Mouse (Mus musculus) hindbrain, embryonic 15.5 days (tissue): ENCODE measurements around the gene Ren1. TPM values are rescaled to one million over a fixed set of nuclear protein-coding genes. Genes with fewer than 3 reads are reported as not detected.

Experiments
- ATAC-seq: fragments of 200-750 bp; cut with Nextera tagmentation; 2 replicates; pipeline ENCODE4 v1.8.0; 2017; ENCODE audit warnings: low read depth, moderate number of reproducible peaks, moderate TSS enrichment; ENCODE audit not compliant: low FRiP score
- H3K27ac ChIP-seq: fragments of 300-500 bp; sonication (generic); replicated peaks from 2 replicates; pipeline ENCODE4 v1.5.1; 2015; ENCODE audit warnings: mild to moderate bottlenecking, inconsistent platforms
- H3K27me3 ChIP-seq: fragments of 300-500 bp; sonication (generic); 2 replicates; pipeline ENCODE4 v1.6.1; 2015; ENCODE audit warnings: control low read depth, inconsistent platforms
- H3K36me3 ChIP-seq: fragments of 300-500 bp; sonication (generic); 2 replicates; pipeline ENCODE4 v1.6.1; 2015; ENCODE audit warnings: control low read depth, inconsistent platforms
- H3K4me1 ChIP-seq: fragments of 300-500 bp; sonication (generic); replicated peaks from 2 replicates; pipeline ENCODE4 v1.6.1; 2015; ENCODE audit warnings: control low read depth, inconsistent platforms
- H3K4me2 ChIP-seq: fragments of 300-500 bp; sonication (generic); 2 replicates; pipeline ENCODE4 v1.6.1; 2015; ENCODE audit warnings: moderate library complexity, mild to moderate bottlenecking, inconsistent platforms
- H3K4me3 ChIP-seq: fragments of 300-500 bp; sonication (generic); 2 replicates; pipeline ENCODE4 v1.5.1; 2015; ENCODE audit warnings: mild to moderate bottlenecking, inconsistent platforms
- H3K9ac ChIP-seq: fragments of 300-500 bp; sonication (generic); 2 replicates; pipeline ENCODE4 v1.6.1; 2015; ENCODE audit warnings: inconsistent platforms
- H3K9me3 ChIP-seq: fragments of 300-500 bp; sonication (generic); 2 replicates; pipeline ENCODE4 v1.6.1; 2016; ENCODE audit warnings: control low read depth, inconsistent platforms
- WGBS: fragments of 180-500 bp; shearing (Covaris S2); methylation state at CpG from one replicate; pipeline ENCODE4 v1.1.7; 2015; 5-methylcytosine and 5-hydroxymethylcytosine counted together
- polyA plus RNA-seq: library from polyadenylated mRNA; unstranded; fragments of >200 nt; fragmentation: Nextera tagmentation; extraction: Ambion mirVana; gene quantifications from 2 replicates; pipeline ENCODE4 v1.2.1, GENCODE M21; 2015

Ren1 gene
- polyA plus RNA-seq, 1 experiment from 2014 or later = 7.9 TPM

DNA sequence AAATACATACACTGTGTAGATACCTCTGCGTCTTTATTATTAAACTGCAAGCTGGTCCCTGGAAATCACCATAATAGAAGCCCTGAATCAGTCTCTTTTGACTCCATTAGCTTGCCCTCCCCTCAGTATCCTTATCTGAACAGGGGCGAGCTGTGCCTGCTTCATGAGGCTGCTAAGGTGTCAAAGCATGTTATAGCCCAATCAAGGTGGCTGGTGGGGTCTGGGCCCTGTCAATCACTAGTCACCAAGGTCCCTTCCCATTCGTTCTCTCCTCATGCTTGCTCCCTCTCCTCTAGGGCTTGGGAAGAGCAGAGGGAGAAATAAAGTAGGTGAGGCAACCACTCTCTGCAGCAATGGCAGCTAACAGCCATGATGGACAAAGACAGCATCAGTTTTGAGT lies 3.1 kb upstream of the Ren1 start:
- WGBS = 71% methylated on average over 3 of the region's 3 CpGs
- no peak for ATAC-seq
- H3K27ac ChIP-seq = no peak overlapping the region

DNA sequence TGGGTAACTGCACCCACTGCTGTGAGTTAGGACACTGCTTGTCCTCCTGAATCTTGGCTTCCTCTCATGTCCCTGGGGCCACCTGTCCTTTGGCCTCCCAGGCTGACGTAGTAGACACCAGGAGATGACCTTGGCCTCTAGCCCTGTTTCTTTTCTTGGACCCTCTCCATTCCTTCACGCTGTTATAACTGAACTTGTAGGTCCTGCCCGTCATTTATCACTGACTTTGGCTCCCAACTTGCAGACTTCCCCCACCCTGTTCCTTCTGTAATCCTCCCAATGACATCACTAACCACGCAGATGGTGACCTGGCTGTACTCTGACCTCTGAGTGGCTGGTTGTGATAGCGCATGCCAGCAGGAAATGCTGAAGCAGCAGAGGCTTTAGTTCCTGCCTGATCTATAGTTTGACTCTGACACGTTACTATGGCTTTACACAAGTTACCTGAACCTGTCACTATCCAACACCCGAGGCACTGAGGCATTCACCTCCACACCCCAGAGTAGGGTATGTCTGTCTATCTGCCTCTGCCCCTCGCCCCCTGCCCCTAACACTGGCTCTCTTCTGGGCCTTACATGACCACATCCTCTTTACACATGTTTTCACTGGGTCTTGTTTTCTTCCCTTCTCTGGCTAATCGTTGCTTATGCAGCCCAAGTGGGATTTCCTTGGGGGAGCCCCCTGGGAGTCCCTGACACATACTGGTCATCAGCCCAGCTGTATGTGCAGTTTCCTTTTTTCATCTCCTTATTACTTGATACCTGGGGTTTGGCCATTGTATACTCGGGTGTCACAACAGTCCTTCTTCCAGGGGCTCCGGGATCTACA lies 2.4 kb upstream of the Ren1 start:
- Histone ChIP-seq H3K27me3 (no peaks in the 10 kb centered on the region), H3K4me3 (no peak overlapping the region), H3K9ac (no peak overlapping the region), H3K9me3 (no peaks in the 10 kb centered on the region), H3K4me1 (no peaks in the 10 kb centered on the region; the same call in 1 of the 2 replicates), H3K4me2 (no peak overlapping the region), H3K36me3 (no peaks in the 10 kb centered on the region), H3K27ac (no peak overlapping the region)
- ATAC-seq = no peak
- WGBS = 77% methylated on average over 11 of the region's 11 CpGs

More for the DNA sequence above, 3.1 kb upstream of the Ren1 start:
- H3K36me3 ChIP-seq = no peaks in the 10 kb centered on the region
- H3K9ac ChIP-seq = no peak overlapping the region
- no peaks in the 10 kb centered on the region for H3K4me1 ChIP-seq
- no peak overlapping the region for H3K4me3 ChIP-seq
- no peak overlapping the region for H3K4me2 ChIP-seq
- H3K9me3 ChIP-seq = no peaks in the 10 kb centered on the region
- no peaks in the 10 kb centered on the region for H3K27me3 ChIP-seq

DNA sequence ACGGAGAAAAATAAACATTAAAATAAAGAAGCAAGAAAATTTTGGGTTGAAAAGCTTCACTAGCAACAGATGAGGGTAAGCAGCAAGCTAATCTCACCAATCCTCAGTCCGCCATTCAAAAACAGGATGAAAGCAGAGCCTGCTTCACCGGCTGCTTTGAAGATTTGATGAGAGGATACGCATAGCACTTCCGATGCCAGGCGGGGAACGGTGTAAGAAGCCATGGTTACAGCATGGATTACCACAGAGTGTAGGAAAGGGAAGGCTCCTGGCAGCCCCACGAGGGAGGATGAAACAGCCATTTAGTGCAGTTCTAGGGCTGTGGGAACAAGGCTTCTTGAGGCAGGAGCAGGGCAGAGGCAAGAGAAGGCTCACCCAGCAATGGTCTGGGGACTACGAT lies 1.5 kb downstream of the Ren1 start:
- Histone ChIP-seq H3K4me1 (peaks cover 5% of the 10 kb centered on the region; the same call in 1 of the 2 replicates), H3K27me3 (no peaks in the 10 kb centered on the region), H3K9ac (no peak overlapping the region), H3K27ac (no peak overlapping the region), H3K9me3 (no peaks in the 10 kb centered on the region), H3K36me3 (no peaks in the 10 kb centered on the region), H3K4me3 (no peak overlapping the region), H3K4me2 (no peak overlapping the region)
- 55% methylated on average over 9 of the region's 9 CpGs for WGBS
- ATAC-seq = no peak

DNA sequence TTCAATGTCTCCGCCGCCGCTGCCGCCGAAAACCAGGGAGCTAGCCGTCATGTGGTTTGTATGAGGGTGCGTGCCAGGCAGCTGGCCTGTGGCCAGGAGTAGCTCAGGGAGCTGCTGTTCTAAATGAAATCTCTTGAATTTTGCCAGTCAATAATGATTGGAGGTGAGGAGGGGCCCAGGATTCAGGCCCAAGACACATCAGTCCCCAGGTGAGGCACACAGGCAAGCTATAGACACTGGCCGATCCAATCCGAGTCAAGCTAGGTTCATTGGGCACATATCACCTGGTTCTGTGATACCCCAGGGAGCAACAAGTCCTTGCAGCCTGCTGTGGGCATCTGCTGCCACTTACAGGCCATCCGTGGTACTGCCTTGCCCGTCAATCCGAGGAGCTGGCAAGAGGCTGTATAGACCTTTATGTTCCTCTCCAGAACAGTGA lies 3.1 kb downstream of the Ren1 start:
- H3K9me3 ChIP-seq = no peaks in the 10 kb centered on the region
- ATAC-seq = peak; percentile 46
- H3K9ac ChIP-seq = no peak overlapping the region
- peaks cover 5% of the 10 kb centered on the region; the same call in 1 of the 2 replicates for H3K4me1 ChIP-seq
- H3K27ac ChIP-seq = no peak overlapping the region
- H3K27me3 ChIP-seq = 0 out of 2 replicates have a peak, but pooled peaks cover 2% of the 10 kb centered on the region
- WGBS = 27% methylated on average over 12 of the region's 12 CpGs
- H3K4me2 ChIP-seq = no peak overlapping the region
- no peak overlapping the region for H3K4me3 ChIP-seq
- no peaks in the 10 kb centered on the region for H3K36me3 ChIP-seq

DNA sequence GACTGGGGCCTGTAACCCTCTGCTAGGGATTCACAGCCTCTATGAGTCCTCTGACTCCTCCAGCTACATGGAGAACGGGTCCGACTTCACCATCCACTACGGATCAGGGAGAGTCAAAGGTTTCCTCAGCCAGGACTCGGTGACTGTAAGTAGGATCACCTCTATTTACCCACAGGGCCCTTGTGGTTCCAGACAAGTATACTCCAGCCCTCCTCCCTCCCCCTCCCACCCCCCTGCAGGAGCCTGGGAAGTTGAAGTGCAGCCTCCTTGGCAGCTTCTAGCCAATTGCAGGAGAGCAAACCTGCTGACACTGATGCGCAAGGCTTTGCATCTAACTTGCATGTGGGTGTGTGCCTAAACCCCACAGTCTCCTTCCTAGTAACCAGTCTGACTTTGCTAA lies 5.2 kb downstream of the Ren1 start:
- Histone ChIP-seq H3K4me3 (no peak overlapping the region), H3K27me3 (0 out of 2 replicates have a peak, but pooled peaks cover 2% of the 10 kb centered on the region), H3K4me2 (no peak overlapping the region), H3K4me1 (peaks cover 5% of the 10 kb centered on the region; the same call in 1 of the 2 replicates), H3K9ac (no peak overlapping the region), H3K9me3 (no peaks in the 10 kb centered on the region), H3K36me3 (no peaks in the 10 kb centered on the region), H3K27ac (no peak overlapping the region)
- no peak for ATAC-seq
- WGBS = 60% methylated on average over 5 of the region's 5 CpGs

DNA sequence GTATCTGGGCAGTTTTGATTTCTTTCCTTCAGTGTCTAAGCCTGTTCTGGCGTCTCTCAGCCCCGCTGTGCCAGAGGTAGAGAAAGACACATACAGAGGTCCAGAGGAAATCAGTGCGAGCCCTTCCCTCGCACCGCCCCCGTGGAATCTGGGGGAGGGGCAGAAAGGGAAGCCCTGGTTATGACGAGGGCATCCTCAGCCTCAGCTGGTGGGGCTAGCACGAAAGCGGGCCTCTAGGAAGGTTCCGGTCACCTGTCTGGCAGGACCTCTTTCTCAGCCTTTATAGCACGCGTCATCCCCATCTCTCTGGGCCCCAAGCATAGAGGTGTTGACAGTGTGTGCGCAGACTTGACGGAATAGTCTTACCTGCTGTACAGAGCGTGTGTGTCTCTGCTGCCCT lies 5.6 kb downstream of the Ren1 start:
- no peak overlapping the region for H3K9ac ChIP-seq
- H3K4me1 ChIP-seq = peaks cover 5% of the 10 kb centered on the region; the same call in 1 of the 2 replicates
- no peak overlapping the region for H3K27ac ChIP-seq
- H3K4me3 ChIP-seq = no peak overlapping the region
- H3K36me3 ChIP-seq = no peaks in the 10 kb centered on the region
- H3K4me2 ChIP-seq = no peak overlapping the region
- 65% methylated on average over 15 of the region's 15 CpGs for WGBS
- no peak for ATAC-seq
- H3K27me3 ChIP-seq = 0 out of 2 replicates have a peak, but pooled peaks cover 2% of the 10 kb centered on the region
- no peaks in the 10 kb centered on the region for H3K9me3 ChIP-seq

DNA sequence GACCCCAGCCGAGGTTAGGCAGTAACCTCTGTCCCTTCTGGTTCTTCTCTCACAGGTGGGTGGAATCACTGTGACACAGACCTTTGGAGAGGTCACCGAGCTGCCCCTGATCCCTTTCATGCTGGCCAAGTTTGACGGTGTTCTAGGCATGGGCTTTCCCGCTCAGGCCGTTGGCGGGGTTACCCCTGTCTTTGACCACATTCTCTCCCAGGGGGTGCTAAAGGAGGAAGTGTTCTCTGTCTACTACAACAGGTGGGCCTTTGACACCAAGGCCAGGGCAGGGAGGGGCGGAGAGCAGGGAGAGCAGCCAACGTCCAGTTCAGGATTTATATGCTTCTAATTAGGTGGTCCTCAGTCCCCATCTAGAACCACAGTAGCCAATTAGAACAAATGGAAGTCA lies 6.0 kb downstream of the Ren1 start:
- Histone ChIP-seq H3K9me3 (no peaks in the 10 kb centered on the region), H3K36me3 (no peaks in the 10 kb centered on the region), H3K27ac (no peak overlapping the region), H3K4me3 (no peak overlapping the region), H3K4me2 (no peak overlapping the region), H3K27me3 (0 out of 2 replicates have a peak, but pooled peaks cover 2% of the 10 kb centered on the region), H3K4me1 (peaks cover 5% of the 10 kb centered on the region; the same call in 1 of the 2 replicates), H3K9ac (no peak overlapping the region)
- WGBS = 75% methylated on average over 8 of the region's 8 CpGs
- ATAC-seq = no peak

DNA sequence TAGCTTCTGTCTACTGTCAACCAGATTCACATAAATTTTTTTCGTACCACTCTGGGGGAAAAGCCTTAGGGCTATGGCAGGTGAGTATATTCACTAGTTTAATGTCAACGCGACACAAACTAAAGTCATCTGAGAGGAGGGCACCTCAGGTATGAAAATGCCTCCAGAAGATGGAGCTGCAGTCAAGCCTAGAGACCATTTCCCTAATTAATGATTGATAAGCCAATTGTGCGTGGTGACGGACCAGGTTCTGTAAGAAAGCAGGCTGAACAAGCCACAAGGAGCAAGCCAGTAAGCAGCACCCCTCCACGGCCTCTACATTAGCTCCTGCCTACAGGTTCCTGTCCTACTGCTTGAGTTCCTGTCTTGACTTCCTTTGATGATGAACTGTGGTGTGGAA lies 10.7 kb downstream of the Ren1 start:
- Histone ChIP-seq H3K36me3 (no peaks in the 10 kb centered on the region), H3K9ac (no peak overlapping the region), H3K9me3 (no peaks in the 10 kb centered on the region), H3K27ac (no peak overlapping the region), H3K4me2 (no peak overlapping the region), H3K27me3 (peaks cover 11% of the 10 kb centered on the region; the same call in 1 of the 2 replicates), H3K4me3 (no peak overlapping the region), H3K4me1 (peaks cover 18% of the 10 kb centered on the region)
- ATAC-seq = no peak
- 90% methylated on average over 6 of the region's 6 CpGs for WGBS

DNA sequence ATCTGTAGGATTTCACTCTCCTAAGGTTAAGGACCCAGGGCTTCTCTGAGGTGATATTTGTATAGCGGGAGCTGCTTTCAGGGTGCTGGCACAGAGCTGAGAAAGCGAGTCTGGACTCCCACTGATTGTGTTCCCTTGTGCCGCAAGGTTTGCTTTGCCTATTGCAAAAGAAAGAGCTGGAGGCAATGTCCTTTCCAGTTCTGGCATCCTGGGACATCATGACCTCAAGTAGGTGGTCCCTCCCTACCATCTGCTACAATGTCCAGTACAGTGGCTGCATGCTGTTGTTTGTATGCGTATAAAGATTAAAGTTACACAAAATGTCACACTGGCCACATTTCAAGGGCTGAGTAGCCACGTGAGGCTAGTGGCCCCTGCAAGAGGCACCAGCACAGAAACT lies 11.8 kb downstream of the Ren1 start:
- H3K9me3 ChIP-seq = no peaks in the 10 kb centered on the region
- H3K27me3 ChIP-seq = peaks cover 11% of the 10 kb centered on the region; the same call in 1 of the 2 replicates
- no peak overlapping the region for H3K9ac ChIP-seq
- H3K4me3 ChIP-seq = no peak overlapping the region
- H3K27ac ChIP-seq = no peak overlapping the region
- no peak overlapping the region for H3K4me2 ChIP-seq
- peaks cover 18% of the 10 kb centered on the region for H3K4me1 ChIP-seq
- WGBS = 89% methylated on average over 5 of the region's 5 CpGs
- ATAC-seq = no peak
- no peaks in the 10 kb centered on the region for H3K36me3 ChIP-seq

DNA sequence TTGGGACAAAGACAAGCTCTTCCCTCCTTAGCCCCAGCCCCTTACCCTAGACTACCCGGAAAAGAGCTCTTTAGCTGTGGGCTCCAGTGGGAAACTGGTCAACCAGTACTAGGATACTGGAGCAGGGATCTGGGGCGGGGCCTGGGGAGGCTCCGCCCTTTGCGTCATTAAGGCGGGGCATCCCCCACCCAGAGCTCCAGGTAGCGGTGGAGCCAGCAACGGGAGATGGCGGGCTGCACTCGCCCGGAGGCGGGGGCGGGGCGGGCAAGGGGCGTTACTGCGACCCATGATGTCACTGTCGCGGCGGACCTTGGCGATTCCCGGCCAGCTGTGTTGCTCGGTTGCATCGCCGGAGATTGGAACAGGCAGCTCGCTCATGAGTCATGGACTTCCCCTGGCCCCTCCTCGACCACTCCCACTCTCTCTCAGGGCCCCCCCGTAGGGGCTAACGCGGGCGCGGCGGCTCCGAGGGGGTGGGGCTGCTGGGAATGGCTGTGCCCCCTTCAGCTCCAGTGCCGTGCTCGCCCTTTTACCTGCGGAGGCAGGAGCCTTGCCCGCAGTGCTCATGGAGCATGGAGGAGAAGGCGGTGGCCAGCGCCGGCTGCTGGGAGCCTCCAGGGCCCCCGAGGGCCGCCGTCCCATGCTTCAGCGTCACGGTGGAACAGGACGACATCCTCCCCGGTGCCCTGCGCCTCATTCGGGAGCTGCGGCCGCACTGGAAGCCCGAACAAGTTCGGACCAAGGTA lies 13.1 kb downstream of the Ren1 start, which contains the start of gene Etnk2:
Etnk2 (plus strand) TSS at position 297 of the 746 bp plus-strand sequence.
- H3K9me3 ChIP-seq = no peaks in the 10 kb centered on the region
- H3K4me3 ChIP-seq = peak within 1 kb of the TSS; percentile 70
- H3K27me3 ChIP-seq = peaks cover 9% of the 10 kb centered on the region; the same call in 1 of the 2 replicates
- peak within 1 kb of the TSS; percentile 87 for H3K4me2 ChIP-seq
- under 1% methylated on average over 52 of the region's 52 CpGs for WGBS
- peak; percentile 85 for ATAC-seq
- H3K4me1 ChIP-seq = peaks cover 27% of the 10 kb centered on the region
- H3K36me3 ChIP-seq = no peaks in the 10 kb centered on the region
- peak within 1 kb of the TSS; percentile 60 for H3K9ac ChIP-seq
- H3K27ac ChIP-seq = peak within 1 kb of the TSS; percentile 65

DNA sequence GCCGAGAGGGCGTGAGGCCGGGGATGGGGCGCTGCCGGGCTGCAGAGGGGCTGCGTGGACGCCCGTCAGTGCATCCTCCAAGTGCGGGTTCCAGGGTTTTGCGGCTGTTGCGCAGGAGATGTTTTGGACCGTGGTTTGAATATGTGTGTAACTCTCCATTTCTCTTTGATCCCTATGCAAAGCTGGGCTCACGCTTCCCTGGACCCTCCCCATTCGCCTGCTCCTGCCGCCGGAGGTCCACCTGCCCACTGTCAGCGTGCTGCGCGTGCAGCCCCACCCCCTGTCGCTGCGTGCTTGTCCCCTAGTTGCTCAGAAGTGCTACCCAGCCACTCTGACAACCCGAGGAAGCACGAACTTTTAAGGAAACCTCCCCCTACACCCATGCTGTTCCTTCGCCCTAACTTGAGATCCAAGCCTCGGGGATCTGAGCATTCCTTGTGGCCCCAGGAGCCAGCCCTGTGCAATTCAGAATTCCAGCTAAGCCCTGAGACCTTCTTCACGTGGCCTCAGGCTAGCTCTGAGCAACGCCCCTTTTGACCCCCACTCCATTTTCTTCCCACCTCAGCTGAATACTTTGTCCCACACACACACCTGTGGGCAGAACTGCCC lies 13.8 kb downstream of the Ren1 start:
- Histone ChIP-seq H3K4me3 (peak overlapping the region; percentile 70), H3K27me3 (peaks cover 9% of the 10 kb centered on the region; the same call in 1 of the 2 replicates), H3K9ac (peak overlapping the region; percentile 60), H3K36me3 (no peaks in the 10 kb centered on the region), H3K27ac (peak overlapping the region; percentile 65), H3K4me1 (peaks cover 30% of the 10 kb centered on the region), H3K9me3 (no peaks in the 10 kb centered on the region), H3K4me2 (peak overlapping the region; percentile 87)
- 1% methylated on average over 27 of the region's 27 CpGs for WGBS
- ATAC-seq = peak; percentile 13; the same call in 1 of the 2 replicates
